Mouse (Mus musculus): ENCODE measurements at regions not wholly inside any gene's neighbourhood (a gene's known extent, or its start where the extent isn't known, plus 50 kb on each side); places are given as distances from the start of the nearest gene placed in this dataset.
A peak's percentile ranks its signal among the peaks of the same experiment; 100 is the strongest.

DNA sequence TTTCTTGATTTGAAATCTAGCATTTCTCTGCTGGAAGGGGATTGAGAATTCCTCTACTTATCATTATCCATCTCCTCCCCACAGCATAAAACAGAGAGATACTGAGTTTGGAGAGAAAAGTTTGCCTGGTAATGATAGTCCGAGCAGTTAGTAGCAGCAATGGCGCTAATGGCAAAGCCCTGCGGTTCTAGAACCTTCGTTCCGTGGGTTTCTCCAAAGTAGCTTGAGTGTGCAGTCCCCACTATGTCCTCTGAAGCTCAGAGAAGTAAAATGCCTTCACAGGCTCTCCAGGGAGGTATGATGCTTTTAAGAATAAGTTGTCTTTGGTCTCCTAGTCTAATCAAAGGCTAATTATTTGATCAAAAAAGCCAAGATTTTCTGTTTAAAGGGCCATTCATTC is 280.5 kb downstream of the Trib2 start:
- Histone ChIP-seq H3K4me3 (ENCODE audit: low read depth, low read length) (no peak overlapping the region), H3K4me2 (ENCODE audit: low read depth, low read length) (no peak overlapping the region), H3K4me1 (ENCODE audit: control insufficient read depth, insufficient read depth, low read length) (no peaks in the 10 kb centered on the region), H3K27ac (replicated peaks; ENCODE audit: low read depth, low read length) (no peak overlapping the region), H3K27me3 (ENCODE audit: control insufficient read depth, insufficient read depth, low read length) (no peaks in the 10 kb centered on the region), H3K9me3 (replicated peaks; ENCODE audit: control insufficient read depth, low read length) (no peaks in the 10 kb centered on the region), H3K9ac (replicated peaks; ENCODE audit: low read length) (no peak overlapping the region), H3K36me3 (replicated peaks; ENCODE audit: control insufficient read depth, insufficient read depth, low read depth, low read length) (no peaks in the 10 kb centered on the region)
- DNase-seq (ENCODE audit: low spot score) (no peak), ATAC-seq (replicated peaks; ENCODE audit: insufficient number of reproducible peaks, low FRiP score, low TSS enrichment, low read depth) (no peak)
- 86% methylated on average over 5 of the region's 5 CpGs for WGBS

DNA sequence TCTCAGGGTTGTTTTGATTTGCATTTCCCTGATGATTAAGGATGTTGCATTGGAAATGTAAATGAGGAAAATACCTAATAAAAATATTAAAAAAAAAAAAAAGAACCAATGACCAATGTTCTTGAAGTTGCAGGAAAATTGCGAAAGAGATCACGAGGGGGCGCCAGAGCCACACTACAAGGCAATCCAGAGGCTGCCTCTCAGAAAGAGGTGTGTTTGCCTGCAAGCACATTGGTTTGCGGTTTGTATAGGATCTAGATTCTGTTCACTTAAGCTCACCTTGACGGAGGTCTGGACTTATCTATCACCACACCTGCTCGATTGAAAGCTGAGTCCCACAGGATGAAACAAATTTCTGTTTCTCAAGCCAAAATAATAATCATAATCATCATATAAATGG is 280.9 kb downstream of the Trib2 start:
- WGBS = 8% methylated on average over 6 of the region's 6 CpGs
- no peaks in the 10 kb centered on the region for H3K27me3 ChIP-seq (ENCODE audit: control insufficient read depth, insufficient read depth, low read length)
- no peak for ATAC-seq (replicated peaks; ENCODE audit: insufficient number of reproducible peaks, low FRiP score, low TSS enrichment, low read depth)
- no peaks in the 10 kb centered on the region for H3K4me1 ChIP-seq (ENCODE audit: control insufficient read depth, insufficient read depth, low read length)
- no peak overlapping the region for H3K4me2 ChIP-seq (ENCODE audit: low read depth, low read length)
- H3K9ac ChIP-seq (replicated peaks; ENCODE audit: low read length) = no peak overlapping the region
- no peaks in the 10 kb centered on the region for H3K36me3 ChIP-seq (replicated peaks; ENCODE audit: control insufficient read depth, insufficient read depth, low read depth, low read length)
- H3K4me3 ChIP-seq (ENCODE audit: low read depth, low read length) = no peak overlapping the region
- DNase-seq (ENCODE audit: low spot score) = peak; percentile 86
- H3K9me3 ChIP-seq (replicated peaks; ENCODE audit: control insufficient read depth, low read length) = no peaks in the 10 kb centered on the region
- no peak overlapping the region for H3K27ac ChIP-seq (replicated peaks; ENCODE audit: low read depth, low read length)

DNA sequence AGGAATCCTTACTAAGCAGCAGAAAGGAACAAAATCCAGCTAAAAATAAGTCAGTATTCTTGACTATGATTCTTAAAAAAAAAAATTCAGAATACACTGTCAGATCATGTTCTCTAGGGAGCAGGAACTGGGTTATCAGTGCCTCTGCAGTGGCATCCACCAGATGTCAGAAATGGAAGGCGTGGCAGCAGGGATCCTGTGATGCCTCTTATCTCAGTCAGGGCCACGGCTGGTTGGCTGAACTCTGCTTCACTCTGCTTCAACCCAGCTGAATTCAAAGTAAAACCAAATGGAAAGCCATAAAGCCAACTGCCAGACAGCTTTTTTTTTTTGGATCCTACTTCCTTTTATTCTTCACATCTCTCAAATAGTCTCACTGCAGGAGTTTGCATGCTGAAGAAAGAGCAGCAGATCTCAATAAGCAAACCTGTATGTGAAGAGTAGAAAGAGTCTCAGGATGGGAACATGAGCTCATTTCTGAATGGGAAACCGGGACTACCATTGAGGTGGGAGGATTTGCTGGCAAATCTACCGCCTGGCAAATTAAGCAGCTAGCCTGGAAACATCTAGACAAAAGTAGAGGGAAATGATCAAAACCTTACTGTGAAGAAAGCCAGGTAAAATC is 295.8 kb downstream of the Trib2 start:
- ATAC-seq (replicated peaks; ENCODE audit: insufficient number of reproducible peaks, low FRiP score, low TSS enrichment, low read depth) (no peak), DNase-seq (ENCODE audit: low spot score) (no peak)
- Histone ChIP-seq H3K4me2 (ENCODE audit: low read depth, low read length) (no peak overlapping the region), H3K4me3 (ENCODE audit: low read depth, low read length) (no peak overlapping the region), H3K36me3 (replicated peaks; ENCODE audit: control insufficient read depth, insufficient read depth, low read depth, low read length) (no peaks in the 10 kb centered on the region), H3K27me3 (ENCODE audit: control insufficient read depth, insufficient read depth, low read length) (no peaks in the 10 kb centered on the region), H3K9ac (replicated peaks; ENCODE audit: low read length) (no peak overlapping the region), H3K4me1 (ENCODE audit: control insufficient read depth, insufficient read depth, low read length) (no peaks in the 10 kb centered on the region), H3K9me3 (replicated peaks; ENCODE audit: control insufficient read depth, low read length) (no peaks in the 10 kb centered on the region), H3K27ac (replicated peaks; ENCODE audit: low read depth, low read length) (no peak overlapping the region)
- WGBS = 60% methylated on average over 4 of the region's 4 CpGs

DNA sequence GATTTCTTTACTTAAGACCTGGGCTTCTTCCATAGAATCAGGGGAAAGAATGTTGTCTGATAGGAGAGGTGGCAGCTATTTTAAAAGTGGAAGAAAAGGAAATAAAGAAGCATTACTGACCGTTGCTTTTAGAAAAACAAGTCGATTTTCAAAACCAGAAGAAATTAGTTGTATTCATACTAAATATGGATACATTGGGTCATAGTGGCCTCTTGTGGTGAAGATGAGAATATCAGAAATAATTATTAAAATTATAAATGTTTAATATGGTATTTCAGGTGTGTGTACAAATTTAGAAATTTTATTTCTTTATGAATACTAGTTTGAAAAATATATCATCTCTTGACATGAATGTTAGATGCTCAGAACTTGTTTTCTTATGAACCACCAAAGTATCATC is 304.7 kb downstream of the Trib2 start:
- H3K9me3 ChIP-seq (replicated peaks; ENCODE audit: control insufficient read depth, low read length) = no peaks in the 10 kb centered on the region
- DNase-seq (ENCODE audit: low spot score) = no peak

DNA sequence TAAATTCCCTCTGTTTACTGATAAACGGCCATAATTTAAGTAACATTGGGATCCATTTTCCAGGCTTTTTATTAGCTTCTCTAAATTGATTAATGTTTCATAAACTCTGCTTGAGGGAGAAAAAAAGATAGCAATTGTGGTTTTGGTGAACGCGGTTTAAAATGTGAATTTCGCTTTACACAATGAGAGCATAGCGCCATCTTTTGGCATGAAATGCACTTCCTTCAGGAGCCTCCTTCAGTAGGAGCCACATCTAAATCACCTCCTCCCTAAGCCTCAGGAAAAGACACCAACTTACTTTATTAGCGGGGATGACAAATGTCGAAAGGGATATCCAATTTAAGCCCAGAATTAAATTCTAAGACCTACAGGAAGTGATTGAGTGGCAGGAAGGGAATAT is 309.1 kb downstream of the Trib2 start:
- DNase-seq (ENCODE audit: low spot score) = peak; percentile 70

More for the DNA sequence above, 304.7 kb downstream of the Trib2 start:
- WGBS = 59% methylated on average over 2 of the region's 2 CpGs
- Histone ChIP-seq H3K27ac (replicated peaks; ENCODE audit: low read depth, low read length) (no peak overlapping the region), H3K27me3 (ENCODE audit: control insufficient read depth, insufficient read depth, low read length) (no peaks in the 10 kb centered on the region), H3K9ac (replicated peaks; ENCODE audit: low read length) (no peak overlapping the region), H3K4me1 (ENCODE audit: control insufficient read depth, insufficient read depth, low read length) (no peaks in the 10 kb centered on the region), H3K4me2 (ENCODE audit: low read depth, low read length) (no peak overlapping the region), H3K36me3 (replicated peaks; ENCODE audit: control insufficient read depth, insufficient read depth, low read depth, low read length) (no peaks in the 10 kb centered on the region), H3K4me3 (ENCODE audit: low read depth, low read length) (no peak overlapping the region)
- no peak for ATAC-seq (replicated peaks; ENCODE audit: insufficient number of reproducible peaks, low FRiP score, low TSS enrichment, low read depth)

DNA sequence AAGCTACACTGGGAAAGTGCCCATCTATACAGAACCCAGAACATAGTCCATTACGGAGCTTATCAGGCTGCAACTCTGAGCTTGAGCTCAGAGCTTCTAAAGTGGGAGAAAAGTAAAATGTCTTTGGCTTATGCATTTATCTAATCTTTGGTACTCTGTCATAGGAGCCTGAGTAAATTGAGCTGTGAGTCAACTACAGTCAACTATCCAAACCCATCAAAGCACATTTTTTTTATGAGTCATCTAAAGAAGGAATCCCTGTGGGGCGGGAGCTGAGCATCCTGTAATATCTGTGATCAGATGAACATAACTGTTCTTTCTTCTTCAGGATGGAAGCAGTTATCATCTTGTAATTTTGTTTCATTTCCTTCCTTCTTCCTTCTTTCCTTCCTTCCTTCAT is 323.1 kb downstream of the Trib2 start:
- Histone ChIP-seq H3K36me3 (replicated peaks; ENCODE audit: control insufficient read depth, insufficient read depth, low read depth, low read length) (no peaks in the 10 kb centered on the region), H3K27me3 (ENCODE audit: control insufficient read depth, insufficient read depth, low read length) (no peaks in the 10 kb centered on the region), H3K9me3 (replicated peaks; ENCODE audit: control insufficient read depth, low read length) (no peaks in the 10 kb centered on the region), H3K9ac (replicated peaks; ENCODE audit: low read length) (no peak overlapping the region), H3K4me3 (ENCODE audit: low read depth, low read length) (no peak overlapping the region), H3K4me1 (ENCODE audit: control insufficient read depth, insufficient read depth, low read length) (no peaks in the 10 kb centered on the region), H3K4me2 (ENCODE audit: low read depth, low read length) (no peak overlapping the region), H3K27ac (replicated peaks; ENCODE audit: low read depth, low read length) (no peak overlapping the region)
- WGBS = 94% methylated on average over 2 of the region's 2 CpGs
- DNase-seq (ENCODE audit: low spot score) (no peak), ATAC-seq (replicated peaks; ENCODE audit: insufficient number of reproducible peaks, low FRiP score, low TSS enrichment, low read depth) (no peak)

More for the DNA sequence above, 309.1 kb downstream of the Trib2 start:
- no peaks in the 10 kb centered on the region for H3K36me3 ChIP-seq (replicated peaks; ENCODE audit: control insufficient read depth, insufficient read depth, low read depth, low read length)
- no peaks in the 10 kb centered on the region for H3K9me3 ChIP-seq (replicated peaks; ENCODE audit: control insufficient read depth, low read length)
- no peak overlapping the region for H3K4me3 ChIP-seq (ENCODE audit: low read depth, low read length)
- H3K9ac ChIP-seq (replicated peaks; ENCODE audit: low read length) = no peak overlapping the region
- no peaks in the 10 kb centered on the region for H3K27me3 ChIP-seq (ENCODE audit: control insufficient read depth, insufficient read depth, low read length)
- ATAC-seq (replicated peaks; ENCODE audit: insufficient number of reproducible peaks, low FRiP score, low TSS enrichment, low read depth) = no peak
- H3K27ac ChIP-seq (replicated peaks; ENCODE audit: low read depth, low read length) = no peak overlapping the region
- WGBS = 37% methylated on average over 7 of the region's 7 CpGs
- no peaks in the 10 kb centered on the region for H3K4me1 ChIP-seq (ENCODE audit: control insufficient read depth, insufficient read depth, low read length)
- H3K4me2 ChIP-seq (ENCODE audit: low read depth, low read length) = no peak overlapping the region

DNA sequence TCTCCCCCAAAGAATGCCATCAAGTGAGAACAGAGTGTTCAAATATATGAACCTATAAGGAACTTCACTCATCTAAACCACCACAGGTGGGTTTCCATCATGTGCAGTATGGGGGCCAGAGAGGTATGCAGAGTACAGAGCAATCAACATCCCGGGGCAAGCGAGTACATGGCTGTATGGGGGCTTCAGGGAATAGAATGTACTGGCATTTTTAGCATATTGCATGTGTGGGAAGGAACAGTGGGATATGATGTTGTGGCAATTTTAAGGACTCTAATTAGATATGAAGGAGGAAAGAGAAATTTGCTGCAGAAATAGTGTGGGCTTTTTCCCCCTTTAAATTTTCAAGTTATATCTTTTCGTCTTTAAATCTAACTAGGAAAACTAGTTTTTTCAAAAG is 344.0 kb downstream of the Trib2 start:
- Histone ChIP-seq H3K27me3 (ENCODE audit: control insufficient read depth, insufficient read depth, low read length) (no peaks in the 10 kb centered on the region), H3K27ac (replicated peaks; ENCODE audit: low read depth, low read length) (no peak overlapping the region), H3K9ac (replicated peaks; ENCODE audit: low read length) (no peak overlapping the region), H3K4me1 (ENCODE audit: control insufficient read depth, insufficient read depth, low read length) (no peaks in the 10 kb centered on the region), H3K36me3 (replicated peaks; ENCODE audit: control insufficient read depth, insufficient read depth, low read depth, low read length) (no peaks in the 10 kb centered on the region), H3K9me3 (replicated peaks; ENCODE audit: control insufficient read depth, low read length) (no peaks in the 10 kb centered on the region), H3K4me3 (ENCODE audit: low read depth, low read length) (no peak overlapping the region), H3K4me2 (ENCODE audit: low read depth, low read length) (no peak overlapping the region)
- ATAC-seq (replicated peaks; ENCODE audit: insufficient number of reproducible peaks, low FRiP score, low TSS enrichment, low read depth) (no peak), DNase-seq (ENCODE audit: low spot score) (no peak)
- WGBS = 91% methylated on average over 3 of the region's 3 CpGs

DNA sequence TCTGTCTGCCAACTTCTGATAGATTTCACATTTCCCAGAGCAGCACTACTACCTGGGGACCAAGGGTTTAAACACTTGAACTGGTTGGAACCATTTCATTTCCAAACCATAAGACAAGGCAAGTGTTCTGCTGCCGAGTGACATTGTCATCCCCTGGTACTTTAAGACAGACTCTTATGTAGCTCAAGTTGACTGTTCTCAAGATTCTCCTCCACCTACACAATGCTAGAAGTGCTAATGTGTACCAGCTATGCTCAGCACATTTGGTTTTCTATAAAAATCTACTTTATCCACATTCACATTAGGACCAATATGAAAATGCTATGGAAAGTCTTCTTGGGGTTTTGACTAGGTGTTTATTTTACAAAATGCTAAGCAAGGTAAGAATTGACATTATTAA is 357.3 kb downstream of the Trib2 start:
- Histone ChIP-seq H3K9me3 (replicated peaks; ENCODE audit: control insufficient read depth, low read length) (no peaks in the 10 kb centered on the region), H3K9ac (replicated peaks; ENCODE audit: low read length) (no peak overlapping the region), H3K27ac (replicated peaks; ENCODE audit: low read depth, low read length) (no peak overlapping the region), H3K27me3 (ENCODE audit: control insufficient read depth, insufficient read depth, low read length) (no peaks in the 10 kb centered on the region), H3K4me3 (ENCODE audit: low read depth, low read length) (no peak overlapping the region), H3K4me1 (ENCODE audit: control insufficient read depth, insufficient read depth, low read length) (no peaks in the 10 kb centered on the region), H3K4me2 (ENCODE audit: low read depth, low read length) (no peak overlapping the region), H3K36me3 (replicated peaks; ENCODE audit: control insufficient read depth, insufficient read depth, low read depth, low read length) (no peaks in the 10 kb centered on the region)
- 78% methylated on average over 1 of the region's 1 CpGs for WGBS
- DNase-seq (ENCODE audit: low spot score) (no peak), ATAC-seq (replicated peaks; ENCODE audit: insufficient number of reproducible peaks, low FRiP score, low TSS enrichment, low read depth) (no peak)

All from embryonic facial prominence, embryonic 11.5 days (tissue).